Mouse (Mus musculus): ENCODE data around the gene Tent5a.

Tent5a gene

GRCm38 (mm10) chr9:85312473-85312872, 14.7 kb downstream of the Tent5a start, which contains the start of gene Gm11114:
Gene Gm11114 (plus strand): TSS chr9:85312773.
- no peak for DNase-seq (ENCODE audit: low spot score)

GRCm38 (mm10) chr9:85303378-85303777, 23.8 kb downstream of the Tent5a start:
- DNase-seq (ENCODE audit: low spot score) = no peak

- DNase-seq (ENCODE audit: low spot score) = no peak
These were observed 24.3 kb downstream of the Tent5a start for GRCm38 (mm10) chr9:85302849-85303248.

- no peak for DNase-seq (ENCODE audit: low spot score)
These were observed 53.0 kb downstream of the Tent5a start for GRCm38 (mm10) chr9:85274114-85274513.

Measured in T-cell, adult 2 months (primary cell).